In genomic region chr2:17683326-17684040, GRCm38 (mm10) we compare ENCODE assay signal across 12 mouse cellular contexts. TPM values are rescaled to one million over a fixed set of nuclear protein-coding genes. Genes with fewer than 3 reads are reported as not detected.
A peak's percentile ranks its signal among the peaks of the same experiment; 100 is the strongest.
DNase-seq lines count a peak whose midpoint lies in the region; ATAC-seq and TF ChIP-seq lines count a peak whose summit lies in the region.
"Had no signal": no experiment of that assay in that cellular context is flagged by ENCODE, and none has a peak within 500 bp of the region (broad histone marks: within the 10 kb centered on the region; RNA-seq: fewer than 3 reads in every experiment).

No protein-coding gene starts in this region.

- peak; percentile 98 for ATAC-seq in cerebellum, adult (ENCODE audit: insufficient number of reproducible peaks, low FRiP score, low TSS enrichment)
- ATAC-seq in inflammation-experienced regulatory T-cells, adult 6 months, result peak; percentile 38

- peak overlapping the region; percentile 70 for H3K27ac ChIP-seq in layer of hippocampus, adult 2 months
- H3K27ac ChIP-seq: stomach, postnatal 0 days had no signal

- H3K4me3 ChIP-seq in layer of hippocampus, adult 2 months, result no peak overlapping the region
- H3K4me3 ChIP-seq: megakaryocyte, embryonic 14.5 days had no signal

- no peak for DNase-seq in layer of hippocampus, adult 2 months (ENCODE audit: low spot score in 2 of 2)
- DNase-seq in layer of hippocampus, postnatal 36 days, result no peak
- DNase-seq in cerebellum, adult 8-10 months, result peak; percentile 82
- no peak for DNase-seq in ovary, postnatal 36 days (ENCODE audit: low spot score)
- no peak for DNase-seq in heart, adult 9 months (ENCODE audit: low spot score in 2 of 2)
- DNase-seq: kidney, adult 2 months; layer of hippocampus, adult 9-11 months; right cerebral cortex, postnatal 25 days had no signal

- TF ChIP-seq CTCF in layer of hippocampus, adult 2 months (conservative IDR thresholded peaks at IDR 0.05), result no peak

RNA-seq across cellular contexts. Expression of gene Nebl, which starts 47.8 kb away (rescaled TPM):
- 100 to 1,000 TPM; 148 to 159 TPM for total RNA-seq in layer of hippocampus, adult 2 months (2021)
- total RNA-seq in layer of hippocampus, postnatal 36 days (2021), result 100 to 1,000 TPM; 129 to 165 TPM
- 10 to 100 TPM; 13.5 to 17.4 (median 14.3) TPM for polyA plus RNA-seq in inflammation-experienced regulatory T-cells, adult 6 months (2017; shearing (Covaris generic))
